9 mouse cellular contexts compared by ENCODE assay signal in genomic region chr6:66896921-66897645, GRCm38 (mm10). TPM values are rescaled to one million over a fixed set of nuclear protein-coding genes. Genes with fewer than 3 reads are reported as not detected.
DNase-seq lines count a peak whose midpoint lies in the region; ATAC-seq and TF ChIP-seq lines count a peak whose summit lies in the region.
"Had no signal": no experiment of that assay in that cellular context is flagged by ENCODE, and none has a peak within 500 bp of the region (broad histone marks: within the 10 kb centered on the region; RNA-seq: fewer than 3 reads in every experiment).

No protein-coding gene starts in this region.

- H3K27me3 ChIP-seq in MEL (ENCODE audit: control insufficient read depth in 1 of 2, insufficient read depth in 2 of 2, low read length in 2 of 2): no peaks in the 10 kb centered on the region
- 0 out of 2 replicates have a peak, but pooled peaks cover 2% of the 10 kb centered on the region for H3K27me3 ChIP-seq in embryonic facial prominence, embryonic 10.5 days (replicated peaks; ENCODE audit: low read depth, poor library complexity, severe bottlenecking)
- no peaks in the 10 kb centered on the region for H3K27me3 ChIP-seq in heart, embryonic 16.5 days (ENCODE audit: control insufficient read depth, insufficient read depth, low read length)
- H3K27me3 ChIP-seq in splenic B cell, adult 2 months (ENCODE audit: control insufficient read depth, insufficient read depth, low read length, poor library complexity, severe bottlenecking): no peaks in the 10 kb centered on the region

- H3K4me1 ChIP-seq in MEL (ENCODE audit: control insufficient read depth in 1 of 2, insufficient read depth in 2 of 2, low read length in 2 of 2): peaks cover 22 to 23% of the 10 kb centered on the region in 2 experiments
- H3K4me1 ChIP-seq in embryonic facial prominence, embryonic 10.5 days: peaks cover 19% of the 10 kb centered on the region
- H3K4me1 ChIP-seq in heart, embryonic 16.5 days (ENCODE audit: control insufficient read depth, insufficient read depth, low read length): peaks cover 5% of the 10 kb centered on the region

- no peak for TF ChIP-seq RAD21 in MEL (IDR thresholded peaks at IDR 0.05; ENCODE audit: low read depth, low read length)

- peak overlapping the region; percentile 80 to 82 for H3K4me3 ChIP-seq in MEL (ENCODE audit: control insufficient read depth in 1 of 2, insufficient read depth in 1 of 2, low read depth in 2 of 2, low read length in 2 of 2)
- peak overlapping the region; percentile 88 for H3K4me3 ChIP-seq in embryonic facial prominence, embryonic 10.5 days
- peak overlapping the region; percentile 94 for H3K4me3 ChIP-seq in heart, embryonic 16.5 days (ENCODE audit: low read length)

- H3K9me3 ChIP-seq in MEL (replicated peaks; ENCODE audit: insufficient read depth, low read length): no peaks in the 10 kb centered on the region
- H3K9me3 ChIP-seq in embryonic facial prominence, embryonic 10.5 days: no peaks in the 10 kb centered on the region
- no peaks in the 10 kb centered on the region for H3K9me3 ChIP-seq in heart, embryonic 16.5 days (replicated peaks; ENCODE audit: control insufficient read depth, low read length)

- H3K36me3 ChIP-seq in MEL (ENCODE audit: control insufficient read depth in 1 of 2, insufficient read depth in 2 of 2, low read length in 2 of 2): peaks cover 0 to 34% of the 10 kb centered on the region in 2 experiments; a peak in 2 of 4 replicates
- no peaks in the 10 kb centered on the region for H3K36me3 ChIP-seq in embryonic facial prominence, embryonic 10.5 days (replicated peaks)
- H3K36me3 ChIP-seq in heart, embryonic 16.5 days (ENCODE audit: control insufficient read depth, insufficient read depth): no peaks in the 10 kb centered on the region
- H3K36me3 ChIP-seq in splenic B cell, adult 2 months (ENCODE audit: control insufficient read depth, insufficient read depth, low read length, poor library complexity, severe bottlenecking): no peaks in the 10 kb centered on the region
- H3K36me3 ChIP-seq: G1E had no signal

- peak; percentile 17 for DNase-seq in cerebellum, adult 9-11 months
- no peak for DNase-seq in cerebellum, adult 9-10 months
- peak; percentile 64 for DNase-seq in MEL (ENCODE audit: low read depth, low spot score)
- DNase-seq in embryonic facial prominence, embryonic 10.5 days (ENCODE audit: low spot score): peak; percentile 51
- DNase-seq in kidney, postnatal 36 days: peak; percentile 71 to 76
- peak; percentile 56 to 76 for DNase-seq in lung, postnatal 4 days
- peak; percentile 28 for DNase-seq in splenic B cell, adult 2 months (ENCODE audit: low read depth, low spot score)

- 3% methylated on average over 25 of the region's 25 CpGs for WGBS in embryonic facial prominence, embryonic 10.5 days
- 2% methylated on average over 25 of the region's 25 CpGs for WGBS in heart, embryonic 16.5 days

- TF ChIP-seq POLR2A in MEL (IDR thresholded peaks at IDR 0.05; ENCODE audit: control insufficient read depth in 1 of 2, insufficient read depth in 1 of 2, low read depth in 1 of 2, low read length in 2 of 2, poor library complexity in 1 of 2): no peak

- H3K4me2 ChIP-seq in heart, embryonic 16.5 days (ENCODE audit: low read depth, low read length): peak overlapping the region; percentile 89

- ATAC-seq in heart, embryonic 16.5 days (replicated peaks; ENCODE audit: extremely low read depth, insufficient read depth, low FRiP score): no peak

- 0 out of 2 replicates have a peak overlapping the region, but pooled peaks have one; percentile 10 for H3K27ac ChIP-seq in MEL (ENCODE audit: control insufficient read depth, low read depth, low read length)
- H3K27ac ChIP-seq in embryonic facial prominence, embryonic 10.5 days (replicated peaks): peak overlapping the region; percentile 90
- peak overlapping the region; percentile 72 for H3K27ac ChIP-seq in heart, embryonic 16.5 days (ENCODE audit: low read length)

- peaks cover 27% of the 10 kb centered on the region for H3K79me2 ChIP-seq in MEL (ENCODE audit: control insufficient read depth, insufficient read depth, low read length, poor library complexity)

- no peak for TF ChIP-seq EP300 in MEL (IDR thresholded peaks at IDR 0.05; ENCODE audit: low read depth in 1 of 2, low read length in 2 of 2)

- H3K9ac ChIP-seq in MEL (ENCODE audit: control insufficient read depth, low read depth, low read length, poor library complexity, severe bottlenecking): peak overlapping the region; percentile 75
- H3K9ac ChIP-seq in heart, embryonic 16.5 days (ENCODE audit: low read length): peak overlapping the region; percentile 97

- no peak for TF ChIP-seq CTCF in MEL (IDR thresholded peaks at IDR 0.05 in 2 of 3, conservative IDR thresholded peaks at IDR 0.05 in 1 of 3; ENCODE audit: control insufficient read depth in 1 of 3, insufficient read depth in 1 of 3, low read depth in 2 of 3, low read length in 3 of 3, poor library complexity in 1 of 3, severe bottlenecking in 1 of 3)

TF ChIP-seq in MEL, 35 proteins besides CTCF, POLR2A, EP300 and RAD21:
- TF ChIP-seq ZNF384 (IDR thresholded peaks at IDR 0.05; ENCODE audit: low read depth, low read length) (peak; percentile 55; the same call in 1 of the 2 replicates), SIN3A (IDR thresholded peaks at IDR 0.05; ENCODE audit: low read length) (peak; percentile 61; the same call in 1 of the 2 replicates), CHD2 (IDR thresholded peaks at IDR 0.05; ENCODE audit: low read length) (no peak), MAZ (IDR thresholded peaks at IDR 0.05; ENCODE audit: low read depth, low read length) (no peak), ZKSCAN1 (IDR thresholded peaks at IDR 0.05; ENCODE audit: low read depth, low read length) (no peak), ZC3H11A (IDR thresholded peaks at IDR 0.05; ENCODE audit: low read depth, low read length) (no peak), USF1 (IDR thresholded peaks at IDR 0.05; ENCODE audit: low read depth, low read length) (peak; percentile 23; the same call in 1 of the 2 replicates), MYC (IDR thresholded peaks at IDR 0.05; ENCODE audit: low read depth, low read length) (peak; percentile 37; the same call in 1 of the 2 replicates), MXI1 (IDR thresholded peaks at IDR 0.05; ENCODE audit: low read depth, low read length) (peak; percentile 92), CHD1 (IDR thresholded peaks at IDR 0.05; ENCODE audit: low read depth, low read length) (no peak), MAFK (IDR thresholded peaks at IDR 0.05; ENCODE audit: borderline replicate concordance, low read depth, low read length) (no peak)

RNA-seq across cellular contexts. Expression of gene Gng12, which starts 0.9 kb away (rescaled TPM):
- total RNA-seq in MEL (2012; rRNA removed): 13.1 and 16.8 TPM in 2 replicates
- 10 to 100 TPM in 1 of 2 experiments, not detected in 1; 44.0 TPM for polyA plus RNA-seq in MEL (2012; ENCODE audit: insufficient read depth in 1 of 2, insufficient read length in 2 of 2, low read depth in 1 of 2, low replicate concordance in 2 of 2, missing spikeins in 1 of 2)
- 54.8 and 58.6 TPM in 2 replicates for polyA plus RNA-seq in embryonic facial prominence, embryonic 10.5 days (2016; fragmentation: Nextera tagmentation; extraction: Ambion mirVana)
- 54.5 and 56.4 TPM in 2 replicates for polyA plus RNA-seq in heart, embryonic 16.5 days (2015; fragmentation: Nextera tagmentation; extraction: Ambion mirVana)
- polyA plus RNA-seq: G1E had no signal

Comparison
In these comparisons a context has a peak if more than half of its experiments do, and no peak if none do; other contexts are left out.
1. H3K27ac ChIP-seq: peak in every context shown above with its lines; median percentile 90 in embryonic facial prominence, embryonic 10.5 days; 72 in heart, embryonic 16.5 days; 10 in MEL.